Mouse (Mus musculus) midbrain, embryonic 12.5 days (tissue): ENCODE data around the gene Nrd1. TPM values are rescaled to one million over a fixed set of nuclear protein-coding genes. Genes with fewer than 3 reads are reported as not detected.

Experiments
- ATAC-seq: fragments of 200-750 bp; cut with Nextera tagmentation; 2 replicates; pipeline ENCODE4 v1.8.0; 2017; ENCODE audit warnings: low read depth, moderate TSS enrichment, moderate library complexity; ENCODE audit not compliant: low FRiP score
- H3K27ac ChIP-seq: fragments of 300-500 bp; sonication (generic); replicated peaks from 2 replicates; pipeline ENCODE4 v1.5.1; 2016; ENCODE audit warnings: mild to moderate bottlenecking
- H3K27me3 ChIP-seq: fragments of 300-500 bp; sonication (generic); 2 replicates; pipeline ENCODE4 v1.6.1; 2016; ENCODE audit warnings: mild to moderate bottlenecking
- H3K36me3 ChIP-seq: fragments of 300-500 bp; sonication (generic); 2 replicates; pipeline ENCODE4 v1.6.1; 2016
- H3K4me1 ChIP-seq: fragments of 300-500 bp; sonication (generic); 2 replicates; pipeline ENCODE4 v1.6.1; 2016
- H3K4me2 ChIP-seq: fragments of 300-500 bp; sonication (generic); replicated peaks from 2 replicates; pipeline ENCODE4 v1.6.1; 2016; ENCODE audit warnings: mild to moderate bottlenecking, moderate library complexity
- H3K4me3 ChIP-seq: fragments of 300-500 bp; sonication (generic); 2 replicates; pipeline ENCODE4 v1.5.1; 2016; ENCODE audit warnings: mild to moderate bottlenecking
- H3K9ac ChIP-seq: fragments of 300-500 bp; sonication (generic); replicated peaks from 2 replicates; pipeline ENCODE4 v1.6.1; 2016; ENCODE audit warnings: mild to moderate bottlenecking, moderate library complexity
- H3K9me3 ChIP-seq: fragments of 300-500 bp; sonication (generic); 2 replicates; pipeline ENCODE4 v1.6.1; 2016; ENCODE audit warnings: mild to moderate bottlenecking
- WGBS: fragments of 180-500 bp; shearing (Covaris S2); methylation state at CpG from one replicate; pipeline ENCODE4 v1.1.7; 2016; 5-methylcytosine and 5-hydroxymethylcytosine counted together
- microRNA counts: library from miRNA; unstranded; fragments of <30 nt; microRNA quantifications from one replicate; lab custom pipeline; 2017
- microRNA-seq: library from miRNA; unstranded; fragments of <30 nt; microRNA quantifications from one replicate; pipeline ENCODE4, GENCODE M21; 2017
- polyA plus RNA-seq: library from polyadenylated mRNA; unstranded; fragments of >200 nt; fragmentation: Nextera tagmentation; extraction: Ambion mirVana; gene quantifications from 2 replicates; pipeline ENCODE4 v1.2.1, GENCODE M21; 2016

Gene Nrd1
- polyA plus RNA-seq, 1 experiment from 2014 or later: 107 TPM

GRCm38 (mm10) chr4:109105254-109105653, 104.8 kb downstream of the Nrd1 start:
- Histone ChIP-seq H3K9me3 (no peaks in the 10 kb centered on the region), H3K4me2 (no peak overlapping the region), H3K4me1 (no peaks in the 10 kb centered on the region), H3K36me3 (peaks cover 4% of the 10 kb centered on the region), H3K27ac (no peak overlapping the region), H3K4me3 (no peak overlapping the region), H3K27me3 (no peaks in the 10 kb centered on the region), H3K9ac (no peak overlapping the region)
- no peak for ATAC-seq

GRCm38 (mm10) chr4:109106034-109106433, 105.6 kb downstream of the Nrd1 start:
- Histone ChIP-seq H3K27me3 (no peaks in the 10 kb centered on the region), H3K4me1 (no peaks in the 10 kb centered on the region), H3K4me2 (no peak overlapping the region), H3K27ac (no peak overlapping the region), H3K36me3 (peaks cover 4% of the 10 kb centered on the region), H3K9me3 (no peaks in the 10 kb centered on the region), H3K9ac (no peak overlapping the region), H3K4me3 (no peak overlapping the region)
- ATAC-seq: no peak
- WGBS: 86% methylated on average over 3 of the region's 3 CpGs

GRCm38 (mm10) chr4:109106594-109106993, 106.1 kb downstream of the Nrd1 start:
- no peaks in the 10 kb centered on the region for H3K36me3 ChIP-seq
- H3K4me3 ChIP-seq: no peak overlapping the region
- no peaks in the 10 kb centered on the region for H3K4me1 ChIP-seq
- no peak overlapping the region for H3K27ac ChIP-seq
- no peaks in the 10 kb centered on the region for H3K27me3 ChIP-seq
- H3K9me3 ChIP-seq: no peaks in the 10 kb centered on the region
- no peak for ATAC-seq
- H3K4me2 ChIP-seq: no peak overlapping the region
- no peak overlapping the region for H3K9ac ChIP-seq

GRCm38 (mm10) chr4:109109012-109109411, 108.6 kb downstream of the Nrd1 start:
- Histone ChIP-seq H3K27ac (no peak overlapping the region), H3K4me2 (no peak overlapping the region), H3K27me3 (no peaks in the 10 kb centered on the region), H3K9me3 (no peaks in the 10 kb centered on the region), H3K9ac (no peak overlapping the region), H3K36me3 (no peaks in the 10 kb centered on the region), H3K4me1 (no peaks in the 10 kb centered on the region), H3K4me3 (no peak overlapping the region)
- no peak for ATAC-seq
- 85% methylated on average over 6 of the region's 6 CpGs for WGBS

GRCm38 (mm10) chr4:109109686-109110085, 109.2 kb downstream of the Nrd1 start:
- no peaks in the 10 kb centered on the region for H3K27me3 ChIP-seq
- WGBS: 93% methylated on average over 10 of the region's 10 CpGs
- ATAC-seq: no peak

GRCm38 (mm10) chr4:109110978-109111377, 110.5 kb downstream of the Nrd1 start:
- H3K9ac ChIP-seq: no peak overlapping the region
- H3K4me3 ChIP-seq: no peak overlapping the region
- WGBS: 92% methylated on average over 2 of the region's 2 CpGs
- H3K4me2 ChIP-seq: no peak overlapping the region
- no peaks in the 10 kb centered on the region for H3K27me3 ChIP-seq
- H3K27ac ChIP-seq: no peak overlapping the region
- H3K4me1 ChIP-seq: no peaks in the 10 kb centered on the region
- no peaks in the 10 kb centered on the region for H3K9me3 ChIP-seq
- ATAC-seq: no peak
- H3K36me3 ChIP-seq: no peaks in the 10 kb centered on the region

More at GRCm38 (mm10) chr4:109109686-109110085, 109.2 kb downstream of the Nrd1 start:
- no peaks in the 10 kb centered on the region for H3K9me3 ChIP-seq
- H3K4me2 ChIP-seq: no peak overlapping the region
- H3K9ac ChIP-seq: no peak overlapping the region
- no peak overlapping the region for H3K27ac ChIP-seq
- no peak overlapping the region for H3K4me3 ChIP-seq
- H3K36me3 ChIP-seq: no peaks in the 10 kb centered on the region
- H3K4me1 ChIP-seq: no peaks in the 10 kb centered on the region

MicroRNAs encoded within 50 kb of the gene (microRNA counts, 519-probe panel; counts per million panel counts)
- not detected for microRNA mmu-miR-761 (lab: Ali Mortazavi, UCI)

Small RNAs within 50 kb of the gene (microRNA-seq; reads per million reads assigned to microRNA genes)
- not detected for gene Mir761

Other genes starting within 250 kb of the Nrd1 start
- gene Zfyve9, start 219.9 kb upstream of the Nrd1 start, polyA plus RNA-seq: 5.4 and 5.7 TPM in 2 replicates
- gene Btf3l4, start 167.0 kb upstream of the Nrd1 start, polyA plus RNA-seq: 238 and 256 TPM in 2 replicates
- gene Txndc12, start 166.1 kb upstream of the Nrd1 start, polyA plus RNA-seq: 99.0 and 105 TPM in 2 replicates
- 36.6 and 44.3 TPM in 2 replicates for gene Kti12, start 152.9 kb upstream of the Nrd1 start, polyA plus RNA-seq
- 2.3 and 2.4 TPM in 2 replicates for gene A730015C16Rik, start 152.0 kb upstream of the Nrd1 start, polyA plus RNA-seq
- gene Rab3b, start 121.6 kb upstream of the Nrd1 start, polyA plus RNA-seq: 29.5 and 32.0 TPM in 2 replicates
- gene Osbpl9, start 201.6 kb downstream of the Nrd1 start, polyA plus RNA-seq: 81.1 and 82.1 TPM in 2 replicates
- gene Calr4, start 233.8 kb downstream of the Nrd1 start, polyA plus RNA-seq: 0.46 and 0.47 TPM in 2 replicates